Mouse (Mus musculus) frontal cortex, postnatal 25 days (tissue): Measurements from ENCODE around the gene Nt5c2.
"Not testable (repeated sequence)": the region's sequence is repeated elsewhere in the genome, so short reads cannot be mapped to it uniquely, and the experiment has no call there.

Source experiments
- DNase-seq, 2 experiments: peaks; one replicate each; pipeline ENCODE4 v3.0.0; 2022; ENCODE audit warnings: low spot score in 2 of 2

Nt5c2 gene

GRCm38 (mm10) chr19:47017831-47018230 lies 2.9 kb upstream of the Nt5c2 start:
- DNase-seq, result no peak

DNA sequence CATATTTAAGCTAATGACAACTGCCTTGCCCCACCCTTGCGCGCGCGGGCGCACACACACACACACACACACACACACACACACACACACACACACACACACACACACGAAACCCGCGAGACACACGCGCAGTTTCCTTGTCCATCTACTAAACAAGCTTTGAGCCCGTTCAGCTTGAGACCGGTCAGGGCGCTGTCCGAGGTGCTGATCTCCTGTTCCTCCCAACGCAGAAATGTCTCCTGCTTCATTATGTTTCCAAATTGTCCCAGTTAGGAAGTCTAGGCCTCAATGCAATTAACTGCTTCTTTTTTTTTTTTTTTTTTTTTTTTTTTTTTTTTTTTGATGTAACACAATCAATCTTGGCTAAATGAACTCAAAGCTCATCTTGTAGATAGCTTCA lies 1.5 kb upstream of the Nt5c2 start:
- DNase-seq, result no peak

DNA sequence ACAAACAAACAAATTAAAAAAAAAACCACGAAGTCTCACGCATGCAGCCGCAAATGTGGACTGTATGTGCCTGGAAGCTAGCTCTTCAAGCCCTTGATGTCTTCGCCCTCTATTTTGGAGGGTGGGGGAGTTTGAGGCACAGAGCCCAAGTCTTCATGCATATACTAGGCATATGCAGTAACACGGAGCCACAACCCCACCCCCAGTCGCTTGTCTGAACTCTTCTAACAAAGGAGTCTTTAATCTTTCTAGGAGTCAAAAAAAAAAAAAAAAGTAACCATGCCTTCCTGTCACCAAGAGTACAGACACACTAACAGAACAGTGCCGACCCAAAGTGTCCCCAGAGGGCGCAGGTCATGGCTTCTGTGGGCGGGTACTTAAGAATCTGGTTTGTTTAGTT lies 1.0 kb upstream of the Nt5c2 start:
- DNase-seq, result no peak

- DNase-seq, result peak in 1 of 2 experiments; percentile 38
Measured at GRCm38 (mm10) chr19:47015396-47015795, 443 bp upstream of the Nt5c2 start.

GRCm38 (mm10) chr19:47014159-47014446 lies 850 bp downstream of the Nt5c2 start:
- no peak for DNase-seq

DNA sequence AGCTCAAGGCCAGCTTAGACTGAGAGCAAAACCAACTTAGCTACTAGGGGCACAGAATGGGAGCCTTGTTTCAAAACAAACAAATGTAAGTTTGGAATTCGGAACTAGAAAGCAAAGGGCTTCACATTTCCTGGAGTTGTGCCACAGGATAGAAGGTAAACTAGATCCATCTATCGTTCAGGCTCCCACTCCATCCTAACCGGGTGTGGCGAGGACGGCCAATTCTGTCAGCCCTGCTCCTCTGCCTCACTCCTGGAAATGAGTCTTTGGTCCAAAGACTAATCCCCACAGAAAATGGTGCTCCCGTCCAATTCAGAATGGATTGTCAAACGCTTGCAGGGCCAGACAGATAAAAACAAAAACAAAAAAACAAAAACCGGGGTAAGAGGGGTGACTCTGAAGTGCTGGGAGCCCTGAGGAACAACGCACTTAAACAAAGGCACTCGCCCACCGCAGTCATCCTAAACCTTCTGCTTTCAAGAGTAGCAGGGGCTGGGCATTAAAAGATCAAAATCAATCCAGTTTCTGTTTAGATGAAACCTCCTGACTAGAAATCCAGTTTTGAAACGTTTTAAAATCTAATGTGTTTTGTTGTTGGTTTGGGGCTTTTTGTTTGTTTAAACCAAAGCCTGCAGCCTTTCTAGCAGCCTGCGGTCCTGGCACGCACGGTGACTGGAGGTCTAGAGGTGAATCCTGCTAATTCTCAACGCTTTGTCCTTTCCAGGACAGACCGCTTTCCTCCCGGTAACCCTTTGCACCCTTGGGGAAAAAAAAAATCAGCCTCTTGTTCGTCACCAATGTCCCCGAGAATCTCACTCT lies 1.4 kb downstream of the Nt5c2 start:
- DNase-seq, result no peak

DNA sequence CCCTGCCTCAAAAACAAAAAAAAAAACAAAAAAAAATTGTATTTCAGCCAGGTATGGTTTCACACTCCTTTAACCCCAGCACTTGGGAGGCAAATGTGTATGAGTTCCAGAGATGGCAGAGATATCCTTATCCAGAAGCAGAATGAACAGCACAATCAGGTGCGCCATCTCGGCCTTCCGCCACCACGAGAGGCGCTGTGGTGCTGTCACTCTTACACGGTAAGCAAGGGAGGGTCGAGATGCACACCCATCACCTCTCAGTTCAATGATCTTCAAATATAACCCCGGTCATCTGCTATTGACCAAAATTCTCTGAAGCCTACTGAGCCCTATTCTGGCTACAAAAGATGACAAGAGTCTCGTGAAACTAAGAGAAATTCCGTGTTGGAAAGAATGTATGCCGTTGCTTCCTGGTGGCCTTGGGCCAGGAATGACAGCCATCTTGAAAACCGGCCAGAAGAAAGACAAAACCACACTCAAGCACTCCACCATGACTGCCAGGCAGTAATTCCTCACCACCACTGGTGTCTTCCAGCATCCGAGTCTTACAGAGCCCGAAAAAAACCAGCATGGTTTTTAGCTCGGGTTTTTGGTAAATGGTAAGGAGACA lies 2.3 kb downstream of the Nt5c2 start:
- no peak for DNase-seq

- DNase-seq, result no peak
Measured at GRCm38 (mm10) chr19:47009943-47010342, 5.0 kb downstream of the Nt5c2 start.

- no peak for DNase-seq
Measured at GRCm38 (mm10) chr19:47009420-47009819, 5.5 kb downstream of the Nt5c2 start.

- no peak for DNase-seq
Measured at GRCm38 (mm10) chr19:47006321-47006720, 8.6 kb downstream of the Nt5c2 start.

DNA sequence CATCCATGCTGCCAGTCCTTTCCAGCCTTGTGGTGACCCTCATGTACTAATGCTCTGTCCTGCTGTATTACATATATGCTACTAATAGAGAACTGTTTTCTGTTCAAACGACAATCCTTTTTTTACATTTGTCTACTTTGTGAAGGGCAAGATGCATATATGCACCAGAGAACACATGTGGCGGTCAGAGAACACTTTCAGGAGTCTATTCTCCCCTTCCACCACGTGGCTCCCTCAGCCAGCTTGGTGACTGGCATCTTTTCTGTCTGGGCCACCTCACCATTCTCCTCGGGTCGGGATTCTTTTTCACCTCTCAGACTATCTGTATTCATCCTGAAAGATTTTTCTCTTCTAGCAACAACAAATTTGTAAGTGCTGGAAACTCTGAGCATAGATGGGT lies 9.1 kb downstream of the Nt5c2 start:
- no peak for DNase-seq

DNA sequence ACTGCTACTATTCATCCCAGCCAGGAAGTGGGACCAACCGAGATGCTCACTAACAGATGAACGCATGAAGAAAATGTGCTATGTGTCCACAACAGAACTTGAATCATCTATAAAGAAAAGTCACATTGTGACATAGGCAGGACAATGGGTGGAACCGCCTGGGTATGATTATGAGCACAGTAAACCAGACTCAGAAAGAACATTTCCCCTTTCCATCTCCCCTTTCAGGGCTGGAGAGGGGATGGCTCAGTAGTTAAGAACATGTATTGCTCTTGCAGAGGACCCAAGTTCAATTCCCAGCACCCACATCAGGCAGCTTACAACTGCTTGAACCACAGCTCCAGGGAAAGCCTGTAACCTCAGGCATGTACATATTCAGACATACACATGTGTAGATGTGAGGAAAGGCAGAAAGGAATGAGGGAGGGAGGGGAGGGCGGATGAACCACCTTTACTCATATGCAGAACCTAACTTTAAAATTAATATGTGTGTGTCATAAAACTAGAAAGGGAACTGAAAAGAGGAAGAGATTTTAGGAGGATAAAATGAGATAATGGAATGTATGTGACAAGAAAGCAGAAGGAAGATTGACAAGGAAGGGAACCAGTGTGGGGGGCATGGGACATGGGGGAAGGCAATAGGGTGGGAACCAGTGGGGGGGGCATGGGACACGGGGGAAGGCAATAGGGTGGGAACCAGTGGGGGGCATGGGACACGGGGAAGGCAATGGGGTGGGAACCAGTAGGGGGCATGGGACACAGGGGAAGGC lies 11.0 kb downstream of the Nt5c2 start:
- DNase-seq, result no peak

DNA sequence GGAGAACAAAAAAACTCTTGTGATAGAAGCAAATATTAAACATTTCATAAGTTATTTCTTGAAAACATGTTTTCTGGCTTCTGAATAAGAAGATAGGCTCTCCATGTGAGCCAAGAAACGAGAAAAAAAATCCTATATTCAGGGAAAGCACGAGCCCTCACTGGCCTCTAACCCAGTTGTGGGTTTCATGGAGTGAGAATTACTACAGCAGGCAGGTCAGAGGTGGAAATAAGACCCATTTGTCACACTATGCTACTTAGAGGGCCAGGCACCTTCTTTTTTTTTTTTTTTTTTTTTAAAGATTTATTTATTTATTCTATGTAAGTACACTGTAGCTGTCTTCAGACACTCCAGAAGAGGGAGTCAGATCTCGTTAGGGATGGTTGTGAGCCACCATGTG lies 14.6 kb downstream of the Nt5c2 start:
- DNase-seq, result not testable (repeated sequence)

DNA sequence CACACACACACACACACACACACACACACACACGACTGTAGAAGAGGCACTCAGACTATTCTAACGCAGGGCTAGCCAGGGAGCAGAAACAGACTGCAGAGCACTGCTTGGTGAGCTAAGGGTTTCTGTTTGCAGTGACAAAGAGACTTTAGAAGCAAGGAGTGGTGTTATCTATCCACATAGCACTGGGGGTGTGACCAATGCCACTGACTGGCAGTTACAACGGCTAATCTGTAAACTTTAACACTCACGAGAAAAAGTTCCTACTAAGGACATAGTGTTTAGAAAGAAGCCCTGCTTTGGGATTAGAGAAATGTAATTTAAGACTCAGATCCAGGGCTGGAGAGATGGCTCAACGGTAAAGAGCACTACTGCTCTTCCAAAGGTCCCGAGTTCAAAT lies 15.2 kb downstream of the Nt5c2 start:
- no peak for DNase-seq

GRCm38 (mm10) chr19:46998953-46999352 lies 16.0 kb downstream of the Nt5c2 start:
- DNase-seq, result no peak

DNA sequence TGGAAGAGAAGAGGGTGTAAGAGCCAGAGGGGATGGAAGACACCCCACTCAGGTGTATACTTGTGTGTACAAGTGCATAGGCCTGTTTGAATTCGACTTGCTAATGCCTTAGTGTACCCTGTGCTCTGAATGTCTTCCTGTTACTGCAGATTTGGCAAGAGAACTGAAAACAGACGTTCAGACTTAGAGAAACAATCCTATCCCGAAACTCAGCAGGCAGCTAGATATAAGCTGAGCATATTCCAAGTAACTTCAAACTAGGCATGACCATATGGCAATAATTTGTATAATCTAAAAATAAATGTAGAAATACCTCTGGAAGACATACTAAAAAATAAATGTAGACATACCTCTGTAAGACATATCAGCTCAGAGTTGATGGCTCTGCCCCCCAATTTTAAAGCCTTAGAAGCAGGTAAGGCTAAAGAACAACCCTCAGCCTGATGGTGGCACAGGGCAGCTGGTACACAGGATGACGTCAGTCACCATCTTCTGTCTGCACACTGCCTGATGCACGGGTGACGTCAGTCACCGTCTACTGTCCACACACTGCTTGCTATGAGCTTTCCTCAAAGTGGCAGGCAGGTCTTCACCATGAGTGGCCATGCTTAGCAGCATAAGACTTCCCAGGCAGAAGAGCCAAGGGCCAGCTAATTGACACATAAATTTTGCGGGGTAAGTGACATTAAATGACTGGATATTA lies 16.6 kb downstream of the Nt5c2 start:
- DNase-seq, result no peak

DNA sequence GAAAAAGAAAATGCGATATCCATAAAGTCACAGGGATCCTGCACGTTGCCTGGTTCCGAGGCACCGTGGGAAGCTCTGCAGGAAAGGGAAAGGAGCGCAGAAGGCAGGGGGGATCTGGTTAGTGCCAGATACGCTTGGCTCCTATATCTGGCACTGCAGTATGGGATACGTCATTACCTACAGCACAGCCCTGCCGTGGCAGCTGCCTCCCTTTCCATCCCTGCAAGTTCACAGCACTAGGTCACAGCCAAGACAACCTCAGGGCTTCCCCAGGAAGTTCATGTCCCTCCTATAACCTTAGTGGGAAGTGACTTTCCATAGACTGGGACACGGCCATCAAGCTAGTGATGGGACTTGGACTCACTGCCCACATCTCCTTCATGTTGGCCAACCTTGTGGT lies 18.9 kb downstream of the Nt5c2 start:
- DNase-seq, result no peak

DNA sequence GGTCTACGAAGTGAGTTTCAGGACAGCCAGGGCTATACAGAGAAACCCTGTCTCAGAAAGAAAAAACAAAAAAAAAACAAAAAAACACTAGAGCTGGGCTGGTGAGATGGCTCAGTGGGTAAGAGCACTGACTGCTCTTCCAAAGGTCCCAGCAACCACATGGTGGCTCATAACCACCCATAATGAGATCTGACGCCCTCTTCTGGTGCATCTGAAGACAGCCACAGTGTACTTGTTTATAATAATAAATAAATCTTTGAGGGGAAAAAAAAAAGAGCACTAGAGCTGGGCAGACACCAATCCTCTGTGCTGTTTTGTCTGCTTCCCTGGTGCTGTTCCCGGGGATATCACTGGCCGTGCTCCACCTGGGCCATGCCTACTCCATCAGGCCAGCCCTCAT lies 22.6 kb downstream of the Nt5c2 start:
- DNase-seq, result not testable (repeated sequence)

- DNase-seq, result peak; percentile 72 to 77
Measured at GRCm38 (mm10) chr19:46991145-46991544, 23.8 kb downstream of the Nt5c2 start.

- not testable (repeated sequence) for DNase-seq
Measured at GRCm38 (mm10) chr19:46990625-46991024, 24.3 kb downstream of the Nt5c2 start.

- DNase-seq, result no peak
Measured at GRCm38 (mm10) chr19:46990153-46990518, 24.8 kb downstream of the Nt5c2 start.

DNA sequence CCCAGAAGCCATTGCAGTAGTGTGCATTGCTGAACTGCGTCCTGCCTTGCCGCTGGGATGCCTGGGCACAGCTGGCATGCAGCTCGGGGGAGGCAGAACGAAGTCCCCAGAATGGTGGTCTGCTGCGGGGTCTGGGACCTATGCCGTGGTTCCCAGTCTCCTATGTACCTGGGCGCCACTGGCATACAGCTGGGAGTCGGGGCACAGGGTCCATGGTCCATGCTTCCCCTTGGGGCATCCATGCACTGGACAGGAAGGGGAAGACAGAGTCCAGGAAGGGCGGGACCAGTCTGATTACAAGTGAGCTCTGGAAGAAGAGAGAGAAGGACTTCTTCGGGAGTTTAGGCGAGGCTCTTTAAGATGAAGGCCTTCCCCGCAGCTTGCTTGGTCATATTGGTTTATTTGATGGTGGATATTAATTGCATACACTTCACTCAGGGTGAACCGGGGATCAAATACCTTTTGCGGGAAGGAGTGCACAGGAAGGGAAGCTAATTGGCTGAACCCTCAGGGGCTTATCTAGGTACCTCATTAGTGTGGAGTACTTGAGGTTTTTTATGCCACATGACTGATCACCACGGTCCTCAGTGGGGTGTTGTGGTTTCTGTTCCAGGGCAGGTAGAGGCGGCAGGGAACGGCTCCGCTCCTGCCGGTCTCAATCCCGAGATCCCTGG lies 25.3 kb downstream of the Nt5c2 start:
- no peak for DNase-seq
